Mouse (Mus musculus): ENCODE results near the gene Zfp12.

DNA sequence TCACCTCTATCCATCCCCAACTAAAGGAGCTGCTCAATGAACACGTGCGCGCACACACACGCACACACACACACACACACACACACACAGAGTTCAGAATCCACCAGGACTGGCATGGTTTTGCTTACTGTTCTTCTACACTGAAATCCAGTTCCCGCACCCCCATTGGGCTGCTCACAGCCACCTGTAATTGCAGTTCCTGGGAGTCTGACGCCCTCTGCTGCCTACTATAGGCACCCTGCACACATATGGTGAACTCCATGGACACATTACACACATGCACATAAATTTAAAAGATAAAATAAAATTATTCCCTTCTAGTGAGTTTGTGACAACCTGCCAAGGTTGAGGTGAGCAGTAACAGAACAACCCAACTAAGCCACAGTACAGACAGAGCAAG, 49.8 kb downstream of the Zfp12 start:
- TF ChIP-seq POLR2AphosphoS2 (IDR thresholded peaks at IDR 0.05; ENCODE audit: insufficient read length, low read depth) (no peak), CEBPB (IDR thresholded peaks at IDR 0.05; ENCODE audit: insufficient read depth, poor library complexity, severe bottlenecking) (no peak), MAX (IDR thresholded peaks at IDR 0.05; ENCODE audit: low read depth) (no peak), POLR2A (IDR thresholded peaks at IDR 0.05; ENCODE audit: insufficient read length, low read depth) (no peak), SRF (IDR thresholded peaks at IDR 0.05; ENCODE audit: control insufficient read depth, insufficient read length, low read depth) (no peak), USF1 (IDR thresholded peaks at IDR 0.05; ENCODE audit: low read depth) (no peak), E2F4 (IDR thresholded peaks at IDR 0.05; ENCODE audit: insufficient read depth) (no peak), TCF12 (IDR thresholded peaks at IDR 0.05; ENCODE audit: insufficient read depth, poor library complexity, severe bottlenecking) (no peak), MYOD1 (IDR thresholded peaks at IDR 0.05; ENCODE audit: control insufficient read depth in 1 of 3, insufficient read length in 2 of 3, low read depth in 2 of 3) (no peak), MYOG (IDR thresholded peaks at IDR 0.05; ENCODE audit: control insufficient read depth in 1 of 3, insufficient read depth in 1 of 3, insufficient read length in 2 of 3, low read depth in 2 of 3) (no peak)

All from myocyte (in vitro differentiated cells).